Mouse (Mus musculus) embryonic facial prominence, embryonic 12.5 days (tissue): ENCODE results near the gene Nmnat2. TPM values are rescaled to one million over a fixed set of nuclear protein-coding genes. Genes with fewer than 3 reads are reported as not detected.
A peak's percentile ranks its signal among the peaks of the same experiment; 100 is the strongest.

ENCODE experiments used
- ATAC-seq: fragments of 200-750 bp; cut with Nextera tagmentation; 2 replicates; pipeline ENCODE4 v1.8.0; 2017; ENCODE audit not compliant: insufficient number of reproducible peaks, insufficient read depth, low FRiP score, low TSS enrichment
- H3K27ac ChIP-seq: fragments of 300-500 bp; sonication (generic); 2 replicates; pipeline ENCODE4 v1.5.1; 2016; ENCODE audit warnings: mild to moderate bottlenecking
- H3K27me3 ChIP-seq: fragments of 300-500 bp; sonication (generic); 2 replicates; pipeline ENCODE4 v1.6.1; 2016; ENCODE audit warnings: mild to moderate bottlenecking, moderate library complexity
- H3K36me3 ChIP-seq: fragments of 300-500 bp; sonication (generic); 2 replicates; pipeline ENCODE4 v1.6.1; 2016; ENCODE audit warnings: mild to moderate bottlenecking
- H3K4me1 ChIP-seq: fragments of 300-500 bp; sonication (generic); 2 replicates; pipeline ENCODE4 v1.6.1; 2016
- H3K4me2 ChIP-seq: fragments of 300-500 bp; sonication (generic); replicated peaks from 2 replicates; pipeline ENCODE4 v1.6.1; 2016; ENCODE audit warnings: mild to moderate bottlenecking, moderate library complexity
- H3K4me3 ChIP-seq: fragments of 300-500 bp; sonication (generic); 2 replicates; pipeline ENCODE4 v1.5.1; 2016; ENCODE audit warnings: mild to moderate bottlenecking
- H3K9ac ChIP-seq: fragments of 300-500 bp; sonication (generic); 2 replicates; pipeline ENCODE4 v1.6.1; 2016; ENCODE audit warnings: mild to moderate bottlenecking, moderate library complexity
- H3K9me3 ChIP-seq: fragments of 300-500 bp; sonication (generic); 2 replicates; pipeline ENCODE4 v1.6.1; 2016; ENCODE audit warnings: mild to moderate bottlenecking, moderate library complexity
- WGBS: fragments of 180-500 bp; shearing (Covaris S2); methylation state at CpG from one replicate; pipeline ENCODE4 v1.1.7; 2016; 5-methylcytosine and 5-hydroxymethylcytosine counted together
- polyA plus RNA-seq: library from polyadenylated mRNA; unstranded; fragments of >200 nt; fragmentation: Nextera tagmentation; extraction: Ambion mirVana; gene quantifications from 2 replicates; pipeline ENCODE4 v1.2.1, GENCODE M21; 2016

Nmnat2 gene
- polyA plus RNA-seq, 1 experiment from 2014 or later = 4.3 TPM

DNA sequence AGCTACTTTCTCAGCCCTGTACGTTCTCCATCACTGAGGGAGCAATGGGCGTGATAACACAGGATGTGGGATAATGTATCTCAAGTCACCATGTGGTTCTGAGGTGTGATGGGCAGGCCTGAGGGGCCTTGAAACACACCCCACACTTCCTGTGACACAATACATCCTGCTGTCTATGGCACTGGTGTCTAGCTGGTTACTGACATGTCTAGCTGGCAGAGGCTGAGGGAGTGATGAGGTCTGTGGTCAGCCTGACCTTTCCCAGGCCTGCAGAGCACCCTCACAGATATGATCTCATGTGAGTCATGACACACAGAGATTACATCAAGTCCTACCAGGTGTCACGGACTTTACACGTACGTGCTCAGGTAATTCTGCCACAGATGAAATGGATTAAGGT is 130.4 kb downstream of the Nmnat2 start:
- ATAC-seq = no peak
- H3K36me3 ChIP-seq = no peaks in the 10 kb centered on the region
- H3K27ac ChIP-seq = no peak overlapping the region
- no peaks in the 10 kb centered on the region for H3K27me3 ChIP-seq
- H3K4me2 ChIP-seq = no peak overlapping the region
- H3K4me1 ChIP-seq = no peaks in the 10 kb centered on the region
- no peaks in the 10 kb centered on the region for H3K9me3 ChIP-seq
- WGBS = 85% methylated on average over 5 of the region's 5 CpGs
- no peak overlapping the region for H3K4me3 ChIP-seq
- no peak overlapping the region for H3K9ac ChIP-seq

DNA sequence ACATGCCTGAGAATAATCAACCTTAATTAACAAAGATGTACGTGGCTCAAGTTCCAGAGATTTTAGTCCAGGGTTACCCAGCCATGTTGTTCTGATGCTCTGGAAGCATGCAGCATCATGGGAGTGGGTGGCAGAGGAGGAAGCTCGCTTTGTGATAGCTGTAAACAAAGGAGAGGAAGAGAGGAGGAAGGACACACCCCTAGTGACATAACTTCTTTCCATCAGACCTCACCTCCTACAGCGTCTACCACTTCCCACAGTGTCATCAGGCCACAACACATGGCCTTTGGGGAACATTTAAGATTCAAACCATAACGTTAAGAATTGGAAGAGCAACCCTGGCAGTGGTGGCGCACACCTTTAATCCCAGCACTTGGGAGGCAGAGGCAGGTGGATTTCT is 133.0 kb downstream of the Nmnat2 start:
- no peaks in the 10 kb centered on the region for H3K36me3 ChIP-seq
- no peak for ATAC-seq
- peaks cover 7% of the 10 kb centered on the region for H3K4me1 ChIP-seq

DNA sequence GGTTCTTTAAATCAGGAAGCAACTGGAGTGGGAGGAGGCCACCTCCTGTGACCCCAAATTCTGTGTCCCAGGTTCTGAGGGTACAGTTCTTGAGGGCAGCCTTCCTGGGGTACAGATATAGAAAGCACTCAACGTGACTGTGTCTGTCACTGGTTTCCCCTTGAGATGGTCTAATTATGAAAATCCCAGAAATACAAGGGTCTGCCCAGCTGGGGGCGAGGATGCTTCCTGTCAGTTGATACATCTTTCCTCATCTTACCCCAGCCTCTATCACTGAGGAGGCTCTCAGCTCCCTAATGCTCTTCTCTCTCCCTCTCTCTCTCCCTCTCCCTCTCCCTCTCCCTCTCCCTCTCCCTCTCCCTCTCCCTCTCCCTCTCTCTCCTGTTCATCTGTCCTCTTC is 135.3 kb downstream of the Nmnat2 start:
- H3K9me3 ChIP-seq = no peaks in the 10 kb centered on the region
- ATAC-seq = no peak
- 81% methylated on average over 2 of the region's 2 CpGs for WGBS

More for the DNA sequence above, 133.0 kb downstream of the Nmnat2 start:
- Histone ChIP-seq H3K27me3 (no peaks in the 10 kb centered on the region), H3K4me3 (no peak overlapping the region), H3K9ac (no peak overlapping the region), H3K4me2 (no peak overlapping the region), H3K27ac (no peak overlapping the region), H3K9me3 (no peaks in the 10 kb centered on the region)
- 80% methylated on average over 5 of the region's 5 CpGs for WGBS

DNA sequence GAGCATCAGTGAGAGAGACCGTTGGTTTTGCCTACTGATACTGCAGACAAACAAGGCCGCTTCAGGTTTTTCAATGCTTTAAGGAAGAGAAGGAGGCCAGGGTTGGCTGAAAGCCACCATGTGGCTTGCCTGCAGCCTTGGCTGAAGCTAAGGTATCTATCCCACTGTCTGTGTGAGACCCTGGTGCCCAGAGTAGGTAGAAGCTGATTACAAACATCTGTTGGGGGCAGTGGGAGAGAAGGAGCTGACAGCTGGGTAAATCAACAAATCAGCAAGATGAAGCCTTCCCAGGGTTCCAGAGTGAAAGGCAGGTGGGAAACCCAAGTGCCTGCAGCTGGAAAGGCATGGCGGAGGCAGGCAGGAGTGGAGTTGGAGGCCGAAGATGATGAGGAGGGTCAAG is 136.0 kb downstream of the Nmnat2 start:
- no peak for ATAC-seq
- Histone ChIP-seq H3K9me3 (no peaks in the 10 kb centered on the region), H3K4me2 (no peak overlapping the region), H3K27ac (no peak overlapping the region), H3K27me3 (peaks cover 5% of the 10 kb centered on the region; the same call in 1 of the 2 replicates), H3K9ac (no peak overlapping the region), H3K36me3 (no peaks in the 10 kb centered on the region), H3K4me1 (peaks cover 8% of the 10 kb centered on the region), H3K4me3 (no peak overlapping the region)
- 73% methylated on average over 4 of the region's 4 CpGs for WGBS

More for the DNA sequence above, 135.3 kb downstream of the Nmnat2 start:
- no peak overlapping the region for H3K9ac ChIP-seq
- H3K27ac ChIP-seq = no peak overlapping the region
- no peaks in the 10 kb centered on the region for H3K36me3 ChIP-seq
- peaks cover 2% of the 10 kb centered on the region; the same call in 1 of the 2 replicates for H3K27me3 ChIP-seq
- H3K4me2 ChIP-seq = no peak overlapping the region
- H3K4me3 ChIP-seq = no peak overlapping the region
- peaks cover 7% of the 10 kb centered on the region for H3K4me1 ChIP-seq

DNA sequence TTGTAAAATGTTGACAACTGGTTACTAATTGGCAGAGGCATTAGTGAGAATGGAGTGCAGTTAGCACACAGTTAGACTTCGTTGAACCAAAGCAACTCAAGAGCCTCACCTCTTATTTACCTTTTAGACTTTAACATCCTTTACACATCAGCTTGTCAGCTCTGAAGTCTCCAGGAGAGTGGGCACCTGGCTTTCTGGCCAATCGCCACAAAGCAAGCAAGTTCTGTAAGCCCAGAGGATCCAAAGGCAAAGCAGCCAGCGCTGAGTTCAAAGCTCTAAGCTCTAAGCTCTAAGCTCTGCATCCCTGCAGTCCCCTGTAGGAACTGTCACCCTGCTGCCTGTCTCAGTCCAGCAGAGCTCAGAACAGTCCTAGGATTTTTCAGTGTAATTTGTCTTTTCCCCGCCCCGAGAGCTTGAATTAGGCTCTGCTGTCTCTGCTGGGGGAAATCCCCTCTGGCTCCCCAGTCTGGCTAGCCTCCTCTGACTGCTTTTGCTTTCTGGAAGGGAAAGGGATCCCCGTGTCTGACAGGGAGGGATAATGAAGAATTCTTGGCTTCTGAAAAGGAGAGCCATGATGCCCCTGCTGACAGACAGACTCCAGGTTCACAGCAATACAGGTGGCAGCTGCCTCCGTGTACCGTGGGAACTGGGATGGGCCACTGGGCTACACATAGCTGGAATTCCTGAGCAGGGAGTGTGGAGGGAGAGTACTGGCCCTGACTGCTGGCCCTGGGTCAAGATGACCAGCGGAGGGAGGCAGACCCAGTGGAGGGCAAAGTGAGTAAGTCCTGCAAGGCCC is 136.8 kb downstream of the Nmnat2 start:
- 0 out of 2 replicates have a peak, but pooled peaks have one; percentile 28 for ATAC-seq
- peaks cover 16% of the 10 kb centered on the region for H3K4me1 ChIP-seq
- no peaks in the 10 kb centered on the region for H3K36me3 ChIP-seq
- H3K4me2 ChIP-seq = no peak overlapping the region
- no peak overlapping the region for H3K4me3 ChIP-seq
- no peak overlapping the region for H3K9ac ChIP-seq
- H3K27me3 ChIP-seq = peaks cover 5% of the 10 kb centered on the region; the same call in 1 of the 2 replicates
- no peaks in the 10 kb centered on the region for H3K9me3 ChIP-seq
- H3K27ac ChIP-seq = no peak overlapping the region
- 28% methylated on average over 9 of the region's 9 CpGs for WGBS

DNA sequence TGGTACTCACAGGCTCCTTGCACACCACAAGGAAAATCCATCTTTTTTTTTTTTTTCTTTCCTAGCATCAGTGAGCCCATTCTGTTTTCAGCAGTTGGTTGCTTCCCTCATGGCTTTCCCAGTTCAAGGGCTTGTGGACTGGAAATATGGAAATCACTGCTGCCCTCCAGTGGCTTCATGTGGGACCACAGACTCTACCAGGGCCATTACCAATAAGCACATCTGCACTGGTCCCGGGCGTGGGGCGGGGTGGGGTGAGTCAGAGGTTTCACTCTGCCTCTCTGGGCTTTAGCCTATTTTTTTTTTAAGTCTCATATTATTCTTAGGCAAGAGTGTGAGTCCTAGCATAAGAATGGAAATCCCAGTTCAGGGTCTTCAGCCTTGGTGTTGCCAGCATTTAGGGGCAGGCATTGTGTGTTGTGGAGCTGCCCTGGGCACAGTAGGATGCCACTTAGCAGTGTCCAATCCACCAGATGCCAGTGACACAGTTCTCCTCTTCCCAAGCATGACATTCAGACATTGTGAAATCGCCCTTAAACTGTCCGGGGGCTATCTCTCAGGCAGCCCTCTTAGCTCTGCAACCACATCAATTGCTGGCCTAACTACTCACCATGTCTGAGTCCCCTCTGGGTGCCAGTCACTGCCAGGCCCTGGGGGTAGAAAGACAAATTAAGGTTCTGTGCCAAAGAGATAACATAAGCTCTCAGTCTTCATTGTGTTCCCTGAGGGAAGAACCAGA is 137.6 kb downstream of the Nmnat2 start:
- 53% methylated on average over 5 of the region's 5 CpGs for WGBS
- ATAC-seq = no peak
- no peaks in the 10 kb centered on the region for H3K36me3 ChIP-seq
- H3K9ac ChIP-seq = no peak overlapping the region
- no peak overlapping the region for H3K4me3 ChIP-seq
- H3K9me3 ChIP-seq = no peaks in the 10 kb centered on the region
- H3K4me1 ChIP-seq = peaks cover 17% of the 10 kb centered on the region
- H3K4me2 ChIP-seq = no peak overlapping the region
- H3K27me3 ChIP-seq = peaks cover 5% of the 10 kb centered on the region; the same call in 1 of the 2 replicates
- H3K27ac ChIP-seq = no peak overlapping the region

DNA sequence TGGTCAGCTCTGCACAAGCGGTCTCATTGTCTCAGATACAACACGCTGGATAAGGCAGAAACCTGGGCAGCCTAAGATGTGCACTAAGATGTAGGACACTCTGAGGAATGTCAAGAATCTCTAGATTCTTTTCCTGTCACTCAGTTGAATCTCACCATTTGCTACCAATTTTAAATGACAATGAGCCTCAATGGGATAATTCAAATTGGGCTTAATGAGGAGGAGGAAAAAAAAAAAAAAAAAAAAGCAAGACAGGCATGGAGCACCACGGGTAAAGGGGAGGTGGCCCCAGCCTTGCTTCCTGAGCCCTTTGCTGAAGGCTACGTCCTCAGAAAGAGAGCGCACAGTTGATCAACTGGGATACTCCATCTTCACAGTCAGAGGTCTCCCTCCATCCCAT is 138.4 kb downstream of the Nmnat2 start:
- WGBS = 48% methylated on average over 5 of the region's 5 CpGs

DNA sequence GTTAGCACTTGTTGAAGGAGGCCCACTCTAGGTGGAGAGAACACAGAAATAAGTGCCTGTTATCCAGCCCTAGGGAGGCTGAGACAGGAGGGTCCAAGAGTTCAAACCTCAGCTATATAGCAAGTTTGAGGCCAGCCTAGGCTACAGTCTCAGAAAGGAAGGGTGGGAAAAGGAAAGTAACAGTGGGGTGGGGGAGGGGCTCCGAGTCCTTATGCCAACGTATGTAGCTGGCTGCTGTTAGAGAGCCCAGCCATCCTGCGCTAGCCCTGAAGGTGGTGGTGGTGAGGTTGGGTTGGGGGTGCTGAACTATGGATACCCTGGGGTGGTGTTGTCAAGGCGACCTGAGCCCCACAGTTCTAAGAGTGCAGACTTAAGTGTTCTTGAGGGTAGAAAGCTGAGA is 138.8 kb downstream of the Nmnat2 start:
- Histone ChIP-seq H3K4me1 (peaks cover 17% of the 10 kb centered on the region), H3K27ac (no peak overlapping the region), H3K4me2 (no peak overlapping the region), H3K9me3 (no peaks in the 10 kb centered on the region), H3K27me3 (peaks cover 5% of the 10 kb centered on the region; the same call in 1 of the 2 replicates), H3K9ac (no peak overlapping the region), H3K4me3 (no peak overlapping the region), H3K36me3 (no peaks in the 10 kb centered on the region)
- ATAC-seq = no peak
- 62% methylated on average over 4 of the region's 4 CpGs for WGBS

More for the DNA sequence above, 138.4 kb downstream of the Nmnat2 start:
- H3K9ac ChIP-seq = no peak overlapping the region
- no peak overlapping the region for H3K27ac ChIP-seq
- no peak for ATAC-seq
- H3K4me2 ChIP-seq = no peak overlapping the region
- no peaks in the 10 kb centered on the region for H3K36me3 ChIP-seq
- H3K4me1 ChIP-seq = peaks cover 17% of the 10 kb centered on the region
- no peaks in the 10 kb centered on the region for H3K9me3 ChIP-seq
- no peak overlapping the region for H3K4me3 ChIP-seq
- peaks cover 5% of the 10 kb centered on the region; the same call in 1 of the 2 replicates for H3K27me3 ChIP-seq

- no peak overlapping the region for H3K9ac ChIP-seq
- ATAC-seq = no peak
- no peaks in the 10 kb centered on the region for H3K9me3 ChIP-seq
- no peak overlapping the region for H3K27ac ChIP-seq
- H3K4me2 ChIP-seq = no peak overlapping the region
- no peak overlapping the region for H3K4me3 ChIP-seq
- H3K4me1 ChIP-seq = peaks cover 17% of the 10 kb centered on the region
- WGBS = 34% methylated on average over 12 of the region's 12 CpGs
- peaks cover 5% of the 10 kb centered on the region; the same call in 1 of the 2 replicates for H3K27me3 ChIP-seq
- H3K36me3 ChIP-seq = no peaks in the 10 kb centered on the region
Observed at GRCm38 (mm10) chr1:153094226-153095076, 139.7 kb downstream of the Nmnat2 start.

GRCm38 (mm10) chr1:153095328-153095727 is 140.5 kb downstream of the Nmnat2 start:
- Histone ChIP-seq H3K4me1 (peaks cover 17% of the 10 kb centered on the region), H3K9me3 (no peaks in the 10 kb centered on the region)

More at GRCm38 (mm10) chr1:153095328-153095727, 140.5 kb downstream of the Nmnat2 start:
- Histone ChIP-seq H3K27ac (no peak overlapping the region), H3K9ac (no peak overlapping the region), H3K4me3 (no peak overlapping the region), H3K4me2 (no peak overlapping the region), H3K27me3 (peaks cover 5% of the 10 kb centered on the region; the same call in 1 of the 2 replicates), H3K36me3 (no peaks in the 10 kb centered on the region)
- no peak for ATAC-seq
- 45% methylated on average over 6 of the region's 6 CpGs for WGBS
